Mouse (Mus musculus): ENCODE measurements around the gene Gm49354. TPM values are rescaled to one million over a fixed set of nuclear protein-coding genes. Genes with fewer than 3 reads are reported as not detected.
A peak's percentile ranks its signal among the peaks of the same experiment; 100 is the strongest.
"Not testable (repeated sequence)": the region's sequence is repeated elsewhere in the genome, so short reads cannot be mapped to it uniquely, and the experiment has no call there.

Gm49354 gene
- polyA plus RNA-seq, 1 experiment, result 26.4 TPM

GRCm38 (mm10) chr13:59741697-59742096 is 40.3 kb downstream of the Gm49354 start:
- H3K4me1 ChIP-seq, result peaks cover 78% of the 10 kb centered on the region
- H3K36me3 ChIP-seq (replicated peaks; ENCODE audit: low read length), result peaks cover 35% of the 10 kb centered on the region
- TF ChIP-seq GATA1 (IDR thresholded peaks at IDR 0.05; ENCODE audit: borderline replicate concordance, low read length), result no peak
- no peak for TF ChIP-seq FLI1 (IDR thresholded peaks at IDR 0.05; ENCODE audit: low read length)
- peaks cover 3% of the 10 kb centered on the region; the same call in 1 of the 2 replicates for H3K9me3 ChIP-seq
- H3K27me3 ChIP-seq (replicated peaks), result peaks cover 3% of the 10 kb centered on the region
- H3K4me3 ChIP-seq (replicated peaks), result no peak overlapping the region

GRCm38 (mm10) chr13:59741096-59741495 is 40.9 kb downstream of the Gm49354 start:
- H3K4me1 ChIP-seq, result peaks cover 77% of the 10 kb centered on the region
- TF ChIP-seq FLI1 (IDR thresholded peaks at IDR 0.05; ENCODE audit: low read length), result no peak
- TF ChIP-seq GATA1 (IDR thresholded peaks at IDR 0.05; ENCODE audit: borderline replicate concordance, low read length), result no peak
- H3K9me3 ChIP-seq, result peaks cover 3% of the 10 kb centered on the region; the same call in 1 of the 2 replicates
- H3K4me3 ChIP-seq (replicated peaks), result no peak overlapping the region
- peaks cover 29% of the 10 kb centered on the region for H3K36me3 ChIP-seq (replicated peaks; ENCODE audit: low read length)
- peaks cover 3% of the 10 kb centered on the region for H3K27me3 ChIP-seq (replicated peaks)

GRCm38 (mm10) chr13:59739397-59739796 is 42.6 kb downstream of the Gm49354 start:
- no peak overlapping the region for H3K4me3 ChIP-seq (replicated peaks)
- H3K27me3 ChIP-seq (replicated peaks), result peaks cover 3% of the 10 kb centered on the region
- H3K36me3 ChIP-seq (replicated peaks; ENCODE audit: low read length), result peaks cover 18% of the 10 kb centered on the region
- no peaks in the 10 kb centered on the region for H3K9me3 ChIP-seq
- H3K4me1 ChIP-seq, result peaks cover 77% of the 10 kb centered on the region
- TF ChIP-seq GATA1 (IDR thresholded peaks at IDR 0.05; ENCODE audit: borderline replicate concordance, low read length), result no peak
- TF ChIP-seq FLI1 (IDR thresholded peaks at IDR 0.05; ENCODE audit: low read length), result no peak

- Histone ChIP-seq H3K4me3 (replicated peaks) (no peak overlapping the region), H3K36me3 (replicated peaks; ENCODE audit: low read length) (peaks cover 10% of the 10 kb centered on the region), H3K9me3 (no peaks in the 10 kb centered on the region), H3K4me1 (peaks cover 76% of the 10 kb centered on the region), H3K27me3 (replicated peaks) (peaks cover 3% of the 10 kb centered on the region)
- TF ChIP-seq GATA1 (IDR thresholded peaks at IDR 0.05; ENCODE audit: borderline replicate concordance, low read length), result no peak
- no peak for TF ChIP-seq FLI1 (IDR thresholded peaks at IDR 0.05; ENCODE audit: low read length)
Measured at GRCm38 (mm10) chr13:59738455-59738854, 43.6 kb downstream of the Gm49354 start.

- Histone ChIP-seq H3K27me3 (replicated peaks) (peaks cover 13% of the 10 kb centered on the region), H3K4me1 (peaks cover 83% of the 10 kb centered on the region), H3K9me3 (no peaks in the 10 kb centered on the region), H3K36me3 (replicated peaks; ENCODE audit: low read length) (no peaks in the 10 kb centered on the region), H3K4me3 (replicated peaks) (no peak overlapping the region)
- TF ChIP-seq GATA1 (IDR thresholded peaks at IDR 0.05; ENCODE audit: borderline replicate concordance, low read length) (no peak), FLI1 (IDR thresholded peaks at IDR 0.05; ENCODE audit: low read length) (no peak)
Measured at GRCm38 (mm10) chr13:59735190-59735589, 46.9 kb downstream of the Gm49354 start.

- H3K9me3 ChIP-seq; H3K4me3 ChIP-seq (replicated peaks); H3K36me3 ChIP-seq (replicated peaks; ENCODE audit: low read length): not testable (repeated sequence)
- peaks cover 79% of the 10 kb centered on the region for H3K4me1 ChIP-seq
- peaks cover 17% of the 10 kb centered on the region for H3K27me3 ChIP-seq (replicated peaks)
Measured at GRCm38 (mm10) chr13:59734347-59734746, 47.7 kb downstream of the Gm49354 start.

GRCm38 (mm10) chr13:59733936-59734335 is 48.1 kb downstream of the Gm49354 start:
- H3K4me3 ChIP-seq (replicated peaks), result no peak overlapping the region
- no peaks in the 10 kb centered on the region for H3K9me3 ChIP-seq
- peaks cover 21% of the 10 kb centered on the region for H3K27me3 ChIP-seq (replicated peaks)
- H3K4me1 ChIP-seq, result peaks cover 81% of the 10 kb centered on the region
- no peak for TF ChIP-seq GATA1 (IDR thresholded peaks at IDR 0.05; ENCODE audit: borderline replicate concordance, low read length)
- no peak for TF ChIP-seq FLI1 (IDR thresholded peaks at IDR 0.05; ENCODE audit: low read length)
- H3K36me3 ChIP-seq (replicated peaks; ENCODE audit: low read length), result no peaks in the 10 kb centered on the region

- Histone ChIP-seq H3K4me3 (replicated peaks) (no peak within 1 kb of the TSS), H3K9me3 (no peaks in the 10 kb centered on the region), H3K36me3 (replicated peaks; ENCODE audit: low read length) (no peaks in the 10 kb centered on the region), H3K27me3 (replicated peaks) (peaks cover 41% of the 10 kb centered on the region), H3K4me1 (peaks cover 72% of the 10 kb centered on the region)
- TF ChIP-seq GATA1 (IDR thresholded peaks at IDR 0.05; ENCODE audit: borderline replicate concordance, low read length), result no peak
- no peak for TF ChIP-seq FLI1 (IDR thresholded peaks at IDR 0.05; ENCODE audit: low read length)
Measured at GRCm38 (mm10) chr13:59731652-59732051, 50.4 kb downstream of the Gm49354 start, which contains the start of gene Spata31d1d. Gene Spata31d1d, minus strand, starts transcription at chr13:59731752.

GRCm38 (mm10) chr13:59728378-59729093 is 53.5 kb downstream of the Gm49354 start:
- Histone ChIP-seq H3K36me3 (replicated peaks; ENCODE audit: low read length) (no peaks in the 10 kb centered on the region), H3K4me3 (replicated peaks) (peak overlapping the region; percentile 31), H3K9me3 (peaks cover 6% of the 10 kb centered on the region; the same call in 1 of the 2 replicates), H3K4me1 (peaks cover 59% of the 10 kb centered on the region), H3K27me3 (replicated peaks) (peaks cover 70% of the 10 kb centered on the region)
- TF ChIP-seq FLI1 (IDR thresholded peaks at IDR 0.05; ENCODE audit: low read length) (no peak), GATA1 (IDR thresholded peaks at IDR 0.05; ENCODE audit: borderline replicate concordance, low read length) (no peak)

- no peak overlapping the region for H3K4me3 ChIP-seq (replicated peaks)
- TF ChIP-seq GATA1 (IDR thresholded peaks at IDR 0.05; ENCODE audit: borderline replicate concordance, low read length) (no peak), FLI1 (IDR thresholded peaks at IDR 0.05; ENCODE audit: low read length) (no peak)
- peaks cover 81% of the 10 kb centered on the region for H3K27me3 ChIP-seq (replicated peaks)
- no peaks in the 10 kb centered on the region for H3K36me3 ChIP-seq (replicated peaks; ENCODE audit: low read length)
- H3K9me3 ChIP-seq, result peaks cover 18% of the 10 kb centered on the region
- peaks cover 39% of the 10 kb centered on the region for H3K4me1 ChIP-seq
Measured at GRCm38 (mm10) chr13:59726139-59726867, 55.7 kb downstream of the Gm49354 start.

GRCm38 (mm10) chr13:59722089-59722488 is 60.0 kb downstream of the Gm49354 start:
- not testable (repeated sequence) for H3K4me3 ChIP-seq (replicated peaks); H3K36me3 ChIP-seq (replicated peaks; ENCODE audit: low read length)
- peaks cover 21% of the 10 kb centered on the region for H3K9me3 ChIP-seq
- peaks cover 65% of the 10 kb centered on the region for H3K27me3 ChIP-seq (replicated peaks)
- peaks cover 27% of the 10 kb centered on the region for H3K4me1 ChIP-seq
